Mouse (Mus musculus): ENCODE measurements around the gene Zfp467. TPM values are rescaled to one million over a fixed set of nuclear protein-coding genes. Genes with fewer than 3 reads are reported as not detected.
A peak's percentile ranks its signal among the peaks of the same experiment; 100 is the strongest.

Zfp467 gene
- total RNA-seq (2021) = 10 to 100 TPM; 20.2 to 25.8 TPM
- long read RNA-seq, experiment 1, partial matches to known transcripts = 0 of 14 reads
- long read RNA-seq, experiment 1, other reads (novel, unspliced or antisense) = 9 of 14 reads
- long read RNA-seq, experiment 2, partial matches to known transcripts = 0 of 12 reads
- long read RNA-seq, experiment 2, other reads (novel, unspliced or antisense) = 5 of 12 reads

DNA sequence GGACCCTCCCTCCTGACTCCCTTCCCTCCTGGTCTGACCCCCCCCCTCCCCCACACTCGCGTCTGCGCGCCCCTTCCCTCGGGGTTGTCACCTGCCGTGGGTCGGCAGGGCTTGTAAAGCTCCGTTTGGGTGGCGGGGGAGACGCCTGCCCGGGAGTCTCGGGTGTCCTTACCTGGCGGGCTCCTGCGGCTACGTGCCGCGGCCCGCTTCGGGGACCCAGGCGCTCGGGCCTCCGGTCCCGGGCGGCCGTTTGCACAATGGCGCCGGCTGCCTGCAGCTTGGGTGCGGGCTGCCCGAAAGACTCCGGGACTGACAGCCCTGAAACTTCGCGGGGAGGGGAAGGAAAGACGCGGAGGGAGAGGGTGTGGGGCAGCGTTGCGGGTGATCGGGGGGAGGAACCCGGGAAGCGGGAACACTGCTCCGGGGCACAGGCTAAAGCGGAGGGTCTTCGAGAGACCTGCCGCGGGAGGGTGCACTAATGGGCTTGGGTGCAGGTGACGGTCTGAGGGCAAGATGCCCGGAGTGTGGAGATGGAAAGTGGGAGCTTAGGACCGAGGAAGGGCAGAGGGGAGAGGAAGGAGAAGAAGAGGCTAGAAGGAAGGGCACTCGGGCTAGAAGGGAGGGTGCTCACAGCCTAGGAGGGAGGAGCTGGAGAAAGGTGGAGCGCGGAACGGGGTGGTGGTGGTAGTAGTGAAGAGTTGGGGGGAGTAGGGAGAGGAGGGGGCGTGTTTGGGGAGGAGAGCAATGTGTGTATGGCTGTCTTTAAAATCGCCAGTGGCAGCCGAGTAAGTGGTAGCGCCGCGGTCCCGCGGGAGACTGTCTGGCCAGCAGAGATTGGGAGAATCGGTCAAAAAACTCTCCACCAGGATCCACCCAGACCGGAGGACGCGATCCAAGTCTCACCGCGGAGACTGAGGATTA is at the start of gene Zfp467:
Gene Zfp467 (minus strand): TSS at position 645 of the 921 bp plus-strand sequence.
- no peak for TF ChIP-seq CTCF (conservative IDR thresholded peaks at IDR 0.05)
- Histone ChIP-seq H3K4me3 (peak within 1 kb of the TSS; percentile 87), H3K27ac (peak within 1 kb of the TSS; percentile 94)

DNA sequence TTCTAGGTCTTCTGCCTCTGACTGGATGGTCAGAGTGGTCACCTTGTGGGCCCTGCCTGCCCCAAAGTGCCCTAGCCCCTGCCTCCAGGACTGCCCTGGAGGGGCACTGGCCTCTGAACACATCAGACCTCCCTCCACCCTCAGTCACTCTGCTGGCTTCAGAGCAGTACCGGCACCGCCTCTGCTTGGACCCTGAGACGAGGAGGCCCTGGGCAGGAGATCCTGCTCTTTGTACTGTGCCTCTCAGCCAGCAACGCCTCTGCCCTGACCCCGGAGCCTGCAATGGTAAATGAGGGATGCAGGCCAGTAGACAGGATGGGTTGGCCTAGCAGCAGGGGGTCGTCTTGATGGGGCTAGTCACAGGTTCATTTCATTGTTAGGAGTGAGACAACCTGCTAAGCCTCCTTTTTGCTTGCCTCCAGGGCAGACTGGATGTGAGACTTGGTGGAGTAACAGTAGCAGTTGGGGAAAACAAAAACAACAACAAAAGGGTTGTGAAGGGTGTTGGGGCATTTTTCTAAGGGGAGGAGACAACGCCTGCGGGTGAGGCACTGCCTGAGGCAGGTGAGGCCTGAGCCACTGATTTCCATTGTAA is 47.6 kb upstream of the Zfp467 start:
- Histone ChIP-seq H3K27ac (no peak overlapping the region), H3K4me3 (no peak overlapping the region)
- DNase-seq (ENCODE audit: low spot score in 2 of 2) = no peak
- no peak for TF ChIP-seq CTCF (conservative IDR thresholded peaks at IDR 0.05)

More for the DNA sequence above, at the start of gene Zfp467:
- peak in 1 of 2 experiments; percentile 17 for DNase-seq (ENCODE audit: low spot score in 2 of 2)

DNA sequence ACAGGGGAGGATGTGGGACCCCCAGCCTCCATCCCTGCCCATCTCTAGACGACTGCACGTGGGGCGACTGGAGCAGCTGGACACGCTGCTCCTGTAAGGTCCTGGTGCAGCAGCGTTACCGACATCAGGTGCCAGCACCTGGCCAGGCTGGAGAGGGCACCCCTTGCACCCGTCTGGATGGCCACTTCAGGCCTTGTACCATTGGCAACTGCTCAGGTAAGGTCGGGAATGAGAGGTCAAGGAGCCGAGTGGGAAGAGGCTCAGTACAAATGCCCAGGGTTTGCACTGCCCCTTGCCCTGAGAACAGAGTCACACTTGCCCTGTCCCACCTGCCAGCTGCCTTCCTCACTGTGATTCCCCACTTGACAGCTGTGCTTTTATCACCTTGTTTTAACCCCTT is 45.7 kb upstream of the Zfp467 start:
- TF ChIP-seq CTCF (conservative IDR thresholded peaks at IDR 0.05) = no peak
- H3K27ac ChIP-seq = no peak overlapping the region
- no peak for DNase-seq (ENCODE audit: low spot score in 2 of 2)
- H3K4me3 ChIP-seq = no peak overlapping the region

DNA sequence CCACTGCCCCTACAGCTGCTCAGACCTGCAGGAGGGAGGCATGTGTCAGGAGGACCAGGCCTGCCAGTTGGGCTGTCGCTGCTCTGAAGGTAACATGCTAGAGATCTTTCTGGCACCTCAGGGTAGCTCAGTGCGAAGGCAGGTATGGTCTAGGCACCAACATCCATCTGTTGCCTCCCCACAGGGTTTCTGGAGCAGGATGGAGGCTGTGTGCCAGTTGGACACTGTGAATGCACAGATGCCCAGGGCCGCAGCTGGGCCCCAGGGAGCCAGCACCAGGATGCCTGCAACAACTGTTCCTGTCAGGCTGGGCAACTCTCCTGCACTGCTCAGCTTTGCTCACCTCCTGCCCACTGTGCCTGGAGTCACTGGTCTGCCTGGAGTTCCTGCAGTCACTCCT is 44.1 kb upstream of the Zfp467 start:
- no peak for DNase-seq (ENCODE audit: low spot score in 2 of 2)
- Histone ChIP-seq H3K27ac (no peak overlapping the region), H3K4me3 (no peak overlapping the region)
- no peak for TF ChIP-seq CTCF (conservative IDR thresholded peaks at IDR 0.05)

DNA sequence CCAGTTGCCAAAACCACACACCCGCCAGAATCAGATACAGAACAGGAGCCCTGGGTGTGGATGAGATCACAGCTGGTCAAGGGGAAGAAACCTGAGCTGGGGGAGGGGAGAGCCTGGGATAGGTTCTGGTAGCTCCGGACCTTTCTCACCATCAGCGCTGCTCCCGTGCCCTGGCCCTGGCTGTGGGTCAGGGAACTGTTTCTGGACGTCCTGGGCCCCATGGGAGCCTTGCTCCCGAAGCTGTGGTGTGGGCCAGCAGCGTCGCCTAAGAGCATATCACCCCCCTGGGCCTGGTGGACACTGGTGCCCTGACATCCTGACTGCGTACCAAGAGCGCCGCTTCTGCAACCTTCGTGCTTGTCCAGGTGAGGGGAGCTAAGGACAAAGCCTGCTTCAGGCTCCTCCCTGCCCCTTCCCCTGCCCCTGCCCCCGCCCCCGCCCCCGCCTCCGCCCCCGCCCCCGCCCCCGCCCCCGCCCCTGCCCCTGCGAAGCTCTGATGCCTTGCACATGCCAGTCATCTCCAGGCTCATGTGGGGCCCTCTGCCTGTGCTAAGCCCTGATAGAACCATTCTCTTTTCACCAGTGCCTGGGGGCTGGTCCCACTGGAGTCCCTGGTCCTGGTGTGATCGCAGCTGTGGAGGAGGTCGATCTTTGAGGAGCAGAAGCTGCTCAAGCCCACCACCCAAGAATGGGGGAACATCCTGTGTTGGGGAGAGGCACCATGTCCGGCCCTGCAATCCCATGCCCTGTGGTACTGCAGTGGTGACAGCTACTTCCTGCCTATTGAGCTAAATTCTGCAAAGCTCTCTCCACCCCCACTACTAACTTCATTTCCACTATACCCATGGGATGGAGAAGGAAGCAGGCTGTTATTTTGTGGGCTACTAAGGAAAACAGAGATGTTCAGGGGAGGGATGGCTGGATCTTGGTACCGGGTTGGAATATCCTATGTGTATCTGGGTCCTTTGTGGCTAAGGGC is 42.4 kb upstream of the Zfp467 start:
- no peak overlapping the region for H3K27ac ChIP-seq
- no peak overlapping the region for H3K4me3 ChIP-seq
- no peak for TF ChIP-seq CTCF (conservative IDR thresholded peaks at IDR 0.05)
- no peak for DNase-seq (ENCODE audit: low spot score in 2 of 2)

DNA sequence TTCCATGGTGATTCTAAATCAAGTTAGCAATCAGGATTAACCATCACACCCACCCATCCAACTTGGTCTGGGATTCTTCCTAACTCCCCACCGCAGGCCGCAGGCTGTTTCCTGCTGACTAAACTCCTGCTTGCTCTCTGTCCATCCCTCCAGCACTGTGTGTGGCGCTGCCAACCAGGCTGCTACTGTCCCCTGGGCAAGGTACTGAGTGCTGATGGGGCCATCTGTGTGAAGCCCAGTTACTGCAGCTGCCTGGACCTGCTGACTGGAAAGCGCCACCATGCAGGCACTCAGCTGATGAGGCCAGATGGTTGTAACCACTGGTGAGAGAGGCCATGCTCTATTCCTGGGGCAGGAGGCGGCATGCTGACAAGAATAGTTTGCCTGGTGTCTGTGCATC is 36.9 kb upstream of the Zfp467 start:
- no peak for DNase-seq (ENCODE audit: low spot score in 2 of 2)
- Histone ChIP-seq H3K4me3 (no peak overlapping the region), H3K27ac (no peak overlapping the region)
- no peak for TF ChIP-seq CTCF (conservative IDR thresholded peaks at IDR 0.05)

DNA sequence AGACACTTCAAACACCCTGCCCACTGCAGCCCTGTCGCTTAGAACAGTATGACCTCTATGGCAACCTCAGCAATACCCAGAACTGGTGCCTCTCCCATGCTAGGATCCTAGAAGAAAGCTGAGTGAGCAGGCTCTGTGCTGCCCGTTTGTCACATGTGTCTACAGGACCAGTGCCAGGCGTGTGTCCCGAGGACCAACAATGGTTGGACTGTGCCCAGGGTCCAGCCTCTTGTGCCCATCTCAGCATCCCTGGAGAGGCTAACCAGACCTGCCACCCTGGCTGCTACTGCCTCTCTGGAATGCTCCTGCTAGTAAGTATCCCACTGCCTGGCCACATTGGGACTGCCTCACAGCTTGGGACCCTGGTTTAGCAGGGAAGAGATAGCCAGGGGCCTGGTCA is 32.8 kb upstream of the Zfp467 start:
- no peak for DNase-seq (ENCODE audit: low spot score in 2 of 2)

DNA sequence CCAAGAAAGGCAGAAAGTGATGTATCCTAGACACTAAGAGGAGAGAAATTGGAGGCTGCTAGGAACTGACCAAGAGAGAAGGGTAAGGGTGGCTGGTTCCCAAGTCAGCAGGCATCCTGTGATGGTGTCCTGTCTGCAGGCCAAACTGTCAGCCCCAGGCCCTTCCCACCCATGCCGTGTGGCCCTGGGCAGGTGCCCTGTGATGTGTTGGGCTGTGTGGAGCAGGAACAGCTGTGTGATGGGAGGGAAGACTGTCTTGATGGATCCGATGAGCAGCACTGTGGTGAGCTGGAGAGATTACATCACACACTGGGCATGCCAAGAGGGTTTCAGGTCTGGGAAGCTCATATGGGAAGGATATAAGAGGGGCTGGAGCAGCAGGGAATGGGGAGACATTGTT is 25.1 kb upstream of the Zfp467 start:
- Histone ChIP-seq H3K4me3 (no peak overlapping the region), H3K27ac (no peak overlapping the region)
- DNase-seq (ENCODE audit: low spot score in 2 of 2) = no peak
- TF ChIP-seq CTCF (conservative IDR thresholded peaks at IDR 0.05) = no peak

More for the DNA sequence above, 32.8 kb upstream of the Zfp467 start:
- no peak overlapping the region for H3K27ac ChIP-seq
- TF ChIP-seq CTCF (conservative IDR thresholded peaks at IDR 0.05) = no peak
- no peak overlapping the region for H3K4me3 ChIP-seq

DNA sequence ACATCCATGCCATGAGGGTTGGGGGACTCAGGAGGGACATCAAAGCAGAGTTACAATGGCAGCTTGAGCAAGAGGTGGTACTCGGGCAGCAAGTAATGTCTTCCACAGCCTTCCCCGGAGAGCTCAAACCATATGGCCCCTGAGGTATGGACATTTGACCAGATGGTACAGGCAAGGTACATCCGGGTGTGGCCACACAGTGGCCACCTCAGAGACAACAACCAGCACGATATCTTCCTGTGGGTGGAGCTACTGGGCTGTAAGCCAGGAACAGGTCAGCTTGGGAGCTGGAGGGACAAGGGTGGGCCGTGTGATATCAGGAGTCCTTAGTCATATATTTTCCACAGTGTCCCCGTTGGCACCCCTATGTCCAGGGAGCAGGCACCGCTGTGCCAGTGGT is 21.9 kb upstream of the Zfp467 start:
- no peak for TF ChIP-seq CTCF (conservative IDR thresholded peaks at IDR 0.05)
- Histone ChIP-seq H3K27ac (no peak overlapping the region), H3K4me3 (no peak overlapping the region)
- DNase-seq (ENCODE audit: low spot score in 2 of 2) = no peak

DNA sequence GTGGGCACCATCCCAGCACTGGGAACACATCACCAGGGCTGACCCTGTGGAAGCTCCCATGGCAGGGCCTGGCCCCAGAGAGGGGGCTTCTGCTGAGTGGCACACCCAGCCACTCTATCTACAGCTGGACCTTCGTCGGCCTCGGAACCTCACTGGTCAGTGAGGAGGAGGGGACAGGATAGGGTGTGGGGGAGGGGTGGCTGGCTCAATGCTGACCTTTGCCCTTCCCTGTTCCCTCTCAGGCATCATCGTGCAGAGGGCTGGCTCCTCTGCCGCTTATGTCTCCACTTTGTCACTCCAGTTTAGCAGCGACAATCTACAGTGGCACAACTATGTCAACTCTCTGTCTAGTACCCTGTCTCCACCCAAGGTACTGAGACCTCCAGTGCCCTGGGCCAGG is 21.1 kb upstream of the Zfp467 start:
- no peak for TF ChIP-seq CTCF (conservative IDR thresholded peaks at IDR 0.05)
- H3K27ac ChIP-seq = no peak overlapping the region
- no peak for DNase-seq (ENCODE audit: low spot score in 2 of 2)
- no peak overlapping the region for H3K4me3 ChIP-seq

DNA sequence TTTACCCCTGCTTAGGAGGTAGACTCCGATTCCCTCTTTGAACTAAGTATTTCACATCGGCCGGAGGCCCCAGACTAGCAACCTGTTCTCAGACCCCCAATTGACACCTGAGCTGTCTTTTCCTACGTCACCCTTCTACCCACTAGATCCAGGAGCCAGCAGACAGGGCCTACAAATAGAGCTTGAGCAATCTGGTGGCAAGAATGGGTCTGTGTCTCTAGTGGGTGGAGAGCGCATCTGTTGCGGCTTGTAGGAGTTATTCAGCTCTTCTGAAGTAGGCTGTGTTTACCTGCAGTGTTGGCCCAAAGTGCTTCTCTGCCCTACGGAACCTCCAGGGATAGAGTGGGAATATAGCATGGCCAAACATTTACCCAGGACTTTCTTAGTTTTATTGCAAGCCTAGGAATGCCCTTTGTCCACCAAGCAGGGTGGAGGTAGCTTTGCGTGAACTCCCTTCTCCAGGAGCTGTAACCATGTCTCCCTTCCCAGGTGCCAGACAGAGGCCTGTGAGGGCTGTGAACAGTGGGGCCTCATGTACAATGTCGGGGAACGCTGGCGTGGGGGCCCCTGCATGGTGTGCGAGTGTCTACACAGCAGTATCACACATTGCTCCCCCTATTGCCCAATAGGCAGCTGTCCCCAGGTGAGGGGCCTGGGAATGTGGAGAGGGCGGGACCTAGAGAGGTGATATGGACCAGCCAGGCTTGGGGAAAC is 19.5 kb upstream of the Zfp467 start:
- DNase-seq (ENCODE audit: low spot score in 2 of 2) = peak; percentile 17 to 42
- Histone ChIP-seq H3K27ac (no peak overlapping the region), H3K4me3 (no peak overlapping the region)
- no peak for TF ChIP-seq CTCF (conservative IDR thresholded peaks at IDR 0.05)

DNA sequence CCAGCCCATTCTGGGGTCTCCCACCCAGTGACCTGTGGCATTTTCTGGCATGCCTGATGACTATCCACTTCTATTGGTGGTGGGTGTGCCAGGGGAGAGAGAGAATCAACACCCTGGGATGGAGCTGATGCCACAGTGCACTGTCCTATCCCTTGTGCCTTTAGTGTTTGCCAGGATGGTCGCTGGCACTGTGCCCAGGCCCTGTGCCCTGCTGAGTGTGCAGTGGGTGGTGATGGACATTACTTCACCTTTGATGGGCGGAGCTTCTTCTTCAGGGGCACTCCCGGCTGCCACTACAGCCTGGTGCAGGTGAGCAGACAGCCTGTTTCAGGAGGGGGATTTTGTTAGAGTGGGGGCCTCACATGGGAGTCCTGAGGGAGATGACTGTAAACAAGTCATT is 7.1 kb upstream of the Zfp467 start:
- TF ChIP-seq CTCF (conservative IDR thresholded peaks at IDR 0.05) = no peak
- no peak for DNase-seq (ENCODE audit: low spot score in 2 of 2)

More for the DNA sequence above, 7.1 kb upstream of the Zfp467 start:
- H3K27ac ChIP-seq = no peak overlapping the region
- no peak overlapping the region for H3K4me3 ChIP-seq
